Mouse (Mus musculus): Measurements from ENCODE around the gene Mob3c. TPM values are rescaled to one million over a fixed set of nuclear protein-coding genes. Genes with fewer than 3 reads are reported as not detected.

The Mob3c gene
- 1 to 10 TPM; 3.9 TPM for total RNA-seq (2021)

DNA sequence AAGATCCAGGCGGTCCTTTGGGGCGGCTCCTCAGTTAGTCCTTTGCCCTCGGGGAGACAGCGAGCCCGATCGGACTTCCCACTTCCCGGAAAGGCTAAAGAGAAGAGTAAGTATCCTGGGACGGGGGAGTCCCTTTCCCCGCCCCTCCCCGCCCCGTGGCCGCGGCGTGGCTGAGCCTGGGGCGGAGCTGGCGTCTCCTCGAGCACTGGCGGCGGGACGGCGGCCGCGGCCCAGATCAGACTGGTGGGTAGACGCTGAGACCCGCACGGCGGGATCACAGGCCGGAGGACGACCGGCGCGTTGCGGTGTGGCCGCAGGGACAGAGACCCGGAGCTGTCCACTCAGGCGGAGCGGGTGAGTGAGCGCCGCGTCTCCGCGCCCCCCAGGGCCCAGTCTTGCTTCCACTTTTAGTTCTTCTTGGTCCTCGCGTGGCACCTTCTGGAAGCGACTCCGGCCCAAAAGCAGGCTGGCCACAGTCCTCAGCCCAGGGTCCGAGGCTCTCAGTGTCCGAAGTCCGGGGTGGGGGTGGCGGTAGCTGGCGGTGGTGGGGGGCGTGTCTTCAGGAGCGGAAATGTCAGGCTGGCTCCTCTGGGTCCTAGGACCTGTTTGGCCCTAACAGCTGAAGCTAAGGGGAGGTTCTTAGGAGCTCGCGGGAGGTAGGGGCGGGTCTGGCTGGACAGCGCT lies at the start of gene Mob3c:
Gene Mob3c, plus strand, starts transcription at position 205 of the 684 bp plus-strand sequence.
- DNase-seq = peak; percentile 75
- intact Hi-C loops (cut with DNase I) = no loop called here

DNA sequence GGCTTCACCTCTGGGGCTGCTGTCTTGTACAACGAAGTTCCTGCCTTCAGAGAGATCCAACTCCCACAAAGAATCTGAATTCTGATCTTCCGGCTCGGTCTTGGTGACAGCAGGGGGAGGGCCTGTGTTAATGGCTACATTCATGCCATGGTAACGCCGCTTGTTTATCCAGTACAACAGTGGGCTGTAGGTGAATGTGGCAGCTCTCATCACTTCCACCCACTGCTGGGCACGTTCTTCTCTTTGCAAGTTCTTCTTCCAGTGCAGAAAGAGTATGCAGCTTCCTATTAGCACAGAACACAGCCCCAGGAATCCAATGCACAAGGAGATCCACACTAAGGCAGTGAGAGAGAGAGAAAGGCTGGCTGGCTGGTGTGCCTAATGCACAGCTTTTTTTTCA lies 47.6 kb upstream of the Mob3c start:
- DNase-seq = no peak
- intact Hi-C loops (cut with DNase I) = no loop called here

DNA sequence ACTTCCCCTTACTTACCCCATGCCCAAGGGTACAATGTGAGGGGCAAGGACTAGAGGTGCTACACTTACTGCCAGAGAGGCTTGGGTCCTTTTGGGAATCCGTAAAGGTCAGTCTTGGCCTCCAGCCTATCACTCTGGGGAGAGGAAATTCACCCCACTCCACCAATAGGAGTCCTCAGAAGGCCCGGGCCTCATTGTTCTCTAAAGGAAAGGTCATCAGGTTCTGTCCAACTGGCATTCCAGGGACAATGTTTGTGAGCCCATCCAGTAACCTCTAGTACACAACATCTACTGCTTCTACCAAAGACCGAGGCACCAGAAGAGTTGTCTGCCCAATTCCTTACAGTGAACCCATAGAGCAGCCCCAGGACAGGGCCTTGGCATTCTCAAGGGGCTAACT lies 47.0 kb upstream of the Mob3c start, which contains the start of gene Tex38:
Gene Tex38, minus strand, starts transcription at position 101 of the 400 bp plus-strand sequence.
- no peak for DNase-seq
- intact Hi-C loops (cut with DNase I) = no loop called here

DNA sequence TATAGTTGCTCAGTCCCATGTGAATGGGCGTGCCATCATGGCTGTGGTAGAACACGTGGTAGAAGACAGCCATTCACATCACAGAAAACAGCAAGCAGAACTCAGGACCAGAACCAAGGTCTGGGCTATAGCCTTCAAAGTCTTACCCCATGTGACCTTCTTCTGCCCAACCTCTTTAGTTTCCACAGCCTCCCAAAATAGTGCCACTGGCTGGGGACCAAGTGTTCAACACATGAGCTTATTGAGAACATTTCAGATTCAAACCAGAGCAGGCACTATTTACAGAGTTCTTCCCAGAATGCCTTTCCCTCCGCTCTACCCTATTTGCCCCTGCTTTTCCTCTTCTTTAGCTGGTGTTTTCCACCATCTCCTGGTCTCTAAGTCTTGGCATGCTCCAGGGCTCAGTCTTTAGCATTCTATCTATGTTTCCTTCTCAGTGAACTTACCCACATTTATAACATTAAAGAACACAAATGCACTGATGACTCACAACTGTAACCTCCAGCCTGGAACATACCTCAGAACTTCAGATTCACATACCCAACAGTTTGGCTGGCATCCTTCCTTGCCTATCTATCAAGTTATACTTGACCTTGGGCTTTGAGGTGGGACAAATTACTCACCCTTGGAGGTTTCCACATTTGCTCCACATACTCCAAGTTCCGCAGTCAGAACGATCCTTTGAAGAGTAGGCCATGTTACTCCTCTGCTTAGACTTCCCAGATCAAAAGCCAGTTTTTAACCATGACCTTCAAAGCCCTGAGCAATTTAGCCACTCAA lies 45.7 kb upstream of the Mob3c start:
- intact Hi-C loops (cut with DNase I) = no loop called here
- no peak for DNase-seq

DNA sequence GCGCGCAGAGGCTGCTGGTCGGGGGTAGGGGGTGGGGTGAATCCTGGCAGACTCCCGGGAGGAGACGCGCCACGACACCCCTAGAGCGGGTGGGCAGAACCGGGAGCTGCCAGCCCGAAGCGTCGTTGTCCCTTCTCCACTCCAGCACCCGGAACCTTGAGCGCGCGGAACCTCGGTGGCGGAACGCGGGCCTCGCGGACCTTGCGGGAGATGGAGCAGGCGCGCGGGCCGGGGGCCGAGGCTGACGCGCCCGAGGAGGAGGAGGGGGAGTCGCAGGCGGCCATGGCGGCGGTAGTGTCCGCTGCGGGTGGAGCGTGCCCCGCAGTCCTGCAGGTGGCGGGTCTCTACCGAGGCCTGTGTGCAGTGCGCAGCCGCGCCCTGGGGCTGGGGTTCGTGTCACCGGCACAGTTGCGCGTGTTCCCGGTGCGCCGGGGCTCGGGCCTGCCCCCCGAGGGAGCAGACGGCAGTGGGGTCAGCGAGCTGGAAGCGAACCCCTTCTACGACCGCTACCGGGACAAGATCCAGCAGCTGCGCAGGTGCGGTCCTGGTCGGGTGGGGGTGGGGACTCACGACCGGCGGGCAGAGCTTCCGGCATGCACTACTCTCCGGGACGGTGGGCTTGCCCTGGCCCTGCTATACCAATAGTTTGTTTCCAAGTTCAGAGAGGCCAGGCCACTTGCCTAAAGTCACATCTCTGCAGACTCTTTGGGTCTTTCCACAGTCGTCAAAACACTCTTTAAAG lies 43.0 kb upstream of the Mob3c start, which contains the start of gene Atpaf1:
Gene Atpaf1, plus strand, starts transcription at position 44 of the 742 bp plus-strand sequence.
- peak; percentile 78 for DNase-seq
- intact Hi-C loops (cut with DNase I) = no loop called here

DNA sequence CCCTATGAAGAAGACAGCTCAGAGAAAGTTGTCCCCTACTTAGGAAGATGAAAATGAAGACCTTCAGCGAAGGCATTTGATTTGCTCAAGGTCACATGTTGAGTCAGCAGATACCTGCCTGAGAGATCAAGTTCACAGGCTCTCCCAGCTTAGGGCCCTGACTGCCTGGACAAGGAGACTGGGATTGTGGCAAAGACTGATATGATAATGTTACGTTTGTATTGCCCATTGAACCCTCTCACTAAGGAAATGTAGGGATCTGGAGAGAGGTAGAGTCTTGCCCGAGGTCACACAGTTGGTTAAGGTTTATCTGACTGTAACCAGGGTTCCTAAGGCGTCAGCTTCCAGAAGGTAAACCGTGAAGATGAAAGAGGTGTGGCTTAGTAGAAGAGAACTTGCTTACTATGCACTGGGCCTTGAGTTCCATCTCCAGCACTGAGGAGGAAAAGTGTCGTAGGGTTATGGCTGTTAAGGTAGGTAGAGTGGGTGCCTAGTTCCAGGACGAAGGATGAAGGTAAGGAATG lies 42.3 kb upstream of the Mob3c start:
- no peak for DNase-seq
- intact Hi-C loops (cut with DNase I) = no loop called here

DNA sequence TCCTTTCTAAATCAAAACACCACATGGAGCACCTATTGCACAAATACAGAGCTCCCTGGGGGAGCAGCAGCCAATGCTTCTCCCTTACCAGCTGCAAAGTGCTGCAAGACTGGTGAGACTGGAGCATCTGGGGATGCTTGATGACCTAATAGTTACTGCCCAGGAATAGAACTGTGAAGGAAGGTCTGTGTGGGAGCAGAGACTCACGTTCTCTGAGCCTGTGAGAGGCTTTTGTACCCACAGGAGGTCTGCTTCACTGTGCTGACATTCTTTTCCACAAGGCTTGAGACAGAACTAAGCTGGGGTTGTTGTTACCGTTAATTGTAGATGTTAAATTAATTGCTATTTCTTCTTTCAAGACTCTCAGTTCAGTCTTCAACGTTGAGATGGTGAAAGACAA lies 37.0 kb upstream of the Mob3c start:
- no peak for DNase-seq
- intact Hi-C loops (cut with DNase I) = no loop called here

DNA sequence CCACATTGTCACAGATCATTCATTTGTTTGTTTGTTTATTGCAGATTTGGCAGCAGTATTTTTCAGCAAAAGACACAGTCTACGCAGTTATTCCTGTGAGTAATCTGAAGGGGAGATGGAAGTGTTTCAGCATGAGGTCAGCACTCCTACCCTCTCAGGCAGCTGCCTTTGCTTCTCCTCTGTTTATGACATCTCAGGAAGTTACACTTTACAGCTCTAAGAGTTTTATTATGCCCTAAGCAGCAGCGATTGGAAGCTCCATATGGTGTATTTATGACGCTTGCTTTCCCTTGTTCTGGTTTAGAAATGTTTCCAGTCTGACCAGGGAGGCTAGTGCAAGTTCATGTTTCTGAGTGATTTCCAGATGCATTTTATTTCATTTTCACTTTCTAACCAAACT lies 32.5 kb upstream of the Mob3c start:
- DNase-seq = no peak
- intact Hi-C loops (cut with DNase I) = no loop called here

DNA sequence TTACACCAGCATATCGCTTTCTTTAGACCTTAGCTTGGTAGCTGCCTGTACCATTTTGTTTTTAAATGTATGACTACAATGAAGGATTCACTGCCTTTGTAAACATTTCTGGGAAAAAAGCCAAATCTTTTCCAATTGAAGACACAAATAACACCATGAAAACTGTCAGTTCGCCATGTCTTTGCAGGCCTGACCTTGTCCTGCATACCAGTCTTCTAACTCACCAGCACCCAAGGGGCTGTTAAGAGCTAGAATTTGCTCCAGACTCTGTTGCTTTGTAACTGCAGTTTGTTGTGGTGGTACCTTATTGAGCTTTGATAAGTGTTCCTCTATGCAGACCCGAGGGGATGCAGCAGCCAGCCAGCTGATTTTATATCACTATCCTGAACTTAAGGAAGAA lies 27.9 kb upstream of the Mob3c start:
- no peak for DNase-seq
- intact Hi-C loops (cut with DNase I) = no loop called here

DNA sequence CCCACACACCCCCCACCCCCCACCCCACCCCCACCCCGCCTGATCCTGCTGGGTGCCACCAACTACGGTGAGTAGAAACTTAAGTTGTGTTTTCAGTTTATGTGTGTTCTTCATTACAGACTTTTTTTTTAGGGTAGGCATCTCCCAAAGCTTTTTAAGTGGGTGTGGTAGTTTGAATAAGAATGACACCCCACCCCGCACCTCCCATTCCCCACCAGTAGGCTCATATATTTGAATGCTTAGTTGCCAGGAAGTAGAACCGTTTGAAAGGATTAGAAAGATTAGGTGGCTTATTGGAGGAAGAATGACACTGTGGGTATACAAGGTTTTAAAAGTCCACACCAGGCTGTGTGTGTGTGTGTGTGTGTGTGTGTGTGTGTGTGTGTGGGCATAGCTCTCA lies 15.6 kb upstream of the Mob3c start:
- intact Hi-C loops (cut with DNase I) = no loop called here
- no peak for DNase-seq

DNA sequence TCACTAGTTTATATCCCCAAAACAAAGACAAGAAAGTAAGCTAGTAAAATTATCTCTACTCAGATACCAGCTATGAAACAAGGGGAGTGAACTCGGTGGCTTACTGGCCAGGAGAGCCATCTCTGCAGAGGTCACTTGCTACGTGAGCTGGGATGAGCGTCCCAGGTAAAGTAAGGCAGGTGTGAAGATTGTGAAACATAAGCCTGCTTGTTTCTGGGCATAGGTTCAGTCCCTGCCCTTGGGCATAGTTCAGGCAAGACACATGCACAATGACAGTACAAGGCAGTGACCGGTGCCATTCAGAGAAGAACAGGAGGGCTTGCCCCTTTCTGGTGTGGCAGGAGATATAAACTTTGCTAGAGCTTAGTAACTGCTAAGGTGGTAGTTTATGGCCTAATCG lies 12.3 kb upstream of the Mob3c start:
- DNase-seq = no peak
- intact Hi-C loops (cut with DNase I) = no loop called here

DNA sequence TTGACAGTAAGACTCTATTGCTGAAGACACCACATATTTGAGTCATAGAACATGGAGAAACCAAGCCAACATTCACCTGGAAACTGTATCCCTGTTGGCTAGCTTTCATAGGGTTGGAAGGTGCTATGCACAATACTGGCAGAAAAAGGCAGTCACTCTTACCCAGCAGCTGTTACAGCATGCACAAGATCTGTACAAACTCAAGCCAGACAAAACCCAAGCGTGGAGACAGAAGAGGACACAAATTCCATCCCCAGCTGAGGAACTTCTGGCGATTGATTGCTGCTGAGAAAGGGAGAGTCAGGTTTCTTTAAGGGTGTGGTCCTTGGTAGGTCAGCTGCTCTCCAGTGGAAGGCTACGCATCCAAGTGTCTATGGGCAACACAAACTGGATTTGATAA lies 7.7 kb upstream of the Mob3c start:
- DNase-seq = no peak
- intact Hi-C loops (cut with DNase I) = no loop called here

DNA sequence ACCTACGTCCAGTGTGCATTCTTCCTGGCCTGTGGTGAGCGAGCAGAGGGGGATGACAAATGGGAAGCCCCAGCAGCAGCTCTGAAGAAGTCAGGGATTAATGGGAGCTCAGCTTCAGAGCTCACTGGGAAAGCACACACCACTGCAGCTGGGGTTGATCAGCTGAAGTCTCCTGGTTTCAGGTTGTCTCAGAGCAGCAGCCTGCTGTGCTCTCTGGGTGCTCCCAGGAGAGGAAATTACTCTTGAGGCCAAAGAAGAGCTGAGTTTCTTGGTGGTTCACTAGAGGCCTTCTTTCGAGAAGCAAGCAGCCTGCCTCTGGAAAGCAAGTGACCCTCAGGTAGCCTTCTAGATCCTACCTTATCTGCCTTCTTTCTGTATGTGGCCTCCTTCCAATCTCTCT lies 6.9 kb upstream of the Mob3c start:
- DNase-seq = no peak
- intact Hi-C loops (cut with DNase I) = no loop called here

DNA sequence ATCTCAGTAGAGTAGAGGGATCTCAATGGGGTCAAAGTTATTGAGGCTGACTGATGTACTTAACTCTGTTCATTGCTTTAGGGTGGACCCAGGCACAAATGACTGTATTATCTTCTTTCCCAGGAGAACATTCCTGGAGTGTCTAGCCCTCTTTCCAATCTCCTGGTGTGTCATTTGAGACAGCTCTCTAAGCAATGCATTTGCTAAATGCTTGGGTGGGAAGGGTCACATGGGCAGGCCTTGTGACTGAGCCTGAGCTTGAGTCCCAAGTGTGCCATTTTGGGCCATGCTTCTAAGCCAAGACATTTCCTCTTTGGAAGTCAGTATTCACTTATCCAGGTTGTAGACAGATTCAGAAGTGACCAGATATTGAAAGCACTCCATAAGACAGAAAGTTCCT lies 6.5 kb upstream of the Mob3c start:
- no peak for DNase-seq
- intact Hi-C loops (cut with DNase I) = no loop called here

DNA sequence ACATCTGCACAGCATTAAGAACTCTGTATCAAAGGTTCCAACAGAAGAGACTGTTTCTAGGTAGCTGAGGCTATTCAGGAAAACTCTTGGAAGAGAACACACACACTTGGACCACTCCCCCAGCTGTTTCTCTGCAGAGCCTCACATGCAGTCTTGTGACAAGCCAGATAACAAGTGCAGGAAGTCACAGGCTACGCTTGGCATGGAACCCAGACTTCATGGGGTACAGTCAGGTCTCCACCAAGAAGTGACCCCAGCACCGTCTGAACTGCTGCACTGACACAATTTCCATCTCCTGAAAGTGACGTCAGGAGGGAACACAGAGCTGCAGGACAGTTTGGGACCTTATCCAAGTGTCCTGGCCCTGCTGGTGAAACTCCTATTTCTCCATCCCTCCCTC lies 6.0 kb upstream of the Mob3c start:
- intact Hi-C loops (cut with DNase I) = no loop called here
- no peak for DNase-seq

DNA sequence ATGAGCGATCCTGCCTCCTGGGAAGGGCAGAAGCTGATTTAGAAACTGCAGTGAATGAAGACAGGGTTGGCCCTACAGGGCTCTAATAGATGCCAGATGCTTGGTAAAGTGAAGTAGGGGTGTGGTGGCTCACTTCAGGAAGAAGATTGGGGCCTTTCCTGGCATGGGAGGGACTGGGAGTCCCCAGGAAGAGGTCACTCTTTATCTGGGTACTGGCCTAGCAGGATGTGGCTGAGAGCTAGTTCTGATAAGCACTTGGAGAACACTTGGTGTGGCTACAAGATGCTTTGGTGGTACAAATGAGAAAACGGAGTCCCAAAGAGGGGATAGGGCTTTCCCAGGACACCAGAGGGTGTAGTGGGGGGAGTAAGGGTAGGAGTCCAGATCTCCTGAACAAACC lies 3.7 kb upstream of the Mob3c start:
- DNase-seq = no peak

DNA sequence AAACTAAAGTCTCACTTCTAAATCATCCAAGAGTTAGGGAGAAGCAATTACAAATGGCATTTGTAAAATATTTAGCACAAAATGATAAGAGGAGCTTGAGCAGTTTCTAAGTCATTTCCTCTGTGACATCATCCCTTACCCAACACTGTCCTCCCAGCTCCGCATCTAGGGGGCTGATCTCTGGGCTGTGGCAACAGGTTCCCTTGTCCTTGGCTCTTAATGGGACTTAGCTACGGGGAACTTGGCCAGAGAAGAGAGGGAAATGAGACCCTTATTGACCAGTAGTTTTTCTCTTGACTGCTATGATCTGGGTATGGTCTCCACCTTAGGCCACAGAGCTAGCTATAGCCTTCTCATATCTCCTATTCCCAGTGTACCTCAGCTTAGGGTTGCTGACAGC lies 2.6 kb upstream of the Mob3c start:
- intact Hi-C loops (cut with DNase I) = no loop called here
- DNase-seq = no peak

More for the DNA sequence above, 3.7 kb upstream of the Mob3c start:
- intact Hi-C loops (cut with DNase I) = no loop called here

DNA sequence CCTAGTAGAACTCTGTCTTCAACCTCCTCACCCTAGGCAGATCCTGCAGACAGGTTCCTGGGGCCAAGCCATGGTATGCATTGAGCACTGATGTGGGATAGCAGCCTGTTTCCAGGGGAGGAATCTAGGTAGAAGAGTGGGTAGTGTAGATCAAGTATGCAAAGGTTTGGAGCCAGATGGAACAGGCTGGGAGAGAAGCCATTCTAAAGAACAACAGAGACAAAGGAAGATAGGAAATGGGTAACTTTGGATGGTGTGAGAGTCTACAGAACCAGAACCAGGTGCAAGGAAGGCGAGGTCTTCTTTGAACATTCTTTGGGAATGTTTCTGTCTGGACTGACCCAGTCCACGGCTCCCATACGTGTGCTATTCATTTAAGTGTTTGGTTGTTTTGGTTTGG lies 826 bp upstream of the Mob3c start:
- DNase-seq = no peak
- intact Hi-C loops (cut with DNase I) = no loop called here

DNA sequence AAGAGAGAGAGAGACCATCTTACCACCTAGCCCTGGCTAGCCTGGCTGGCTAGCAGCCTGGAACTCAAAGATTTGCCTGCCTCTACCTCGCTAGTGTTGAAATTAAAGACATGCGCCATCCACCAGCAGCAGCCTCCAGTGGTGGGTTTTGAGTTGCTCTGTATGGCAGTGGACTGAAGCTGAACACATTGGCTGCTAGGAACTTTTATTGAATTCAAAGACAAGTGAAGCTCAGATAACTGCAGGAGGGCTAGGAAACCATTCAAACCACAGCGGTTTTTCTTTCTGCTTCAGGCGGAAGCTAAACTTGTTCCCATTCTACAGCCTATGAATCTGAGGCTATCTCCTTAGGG lies 381 bp upstream of the Mob3c start:
- intact Hi-C loops (cut with DNase I) = no loop called here

DNA sequence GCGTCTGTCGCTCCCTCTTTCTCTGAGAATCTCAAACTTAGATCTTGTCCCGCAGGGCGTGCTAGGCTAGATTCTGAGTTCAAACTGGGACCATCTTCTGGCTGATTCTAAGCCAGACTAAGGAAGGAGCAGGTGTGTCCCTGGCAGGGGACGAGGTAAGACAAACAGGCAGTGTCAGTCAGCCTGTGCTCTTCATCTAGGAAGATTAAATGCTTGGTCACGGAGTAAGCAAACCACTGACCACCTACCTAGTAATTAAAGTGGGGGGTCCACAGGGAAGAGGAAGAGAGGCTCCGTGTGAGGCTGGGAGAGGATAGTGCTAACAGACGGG lies 645 bp downstream of the Mob3c start:
- intact Hi-C loops (cut with DNase I) = no loop called here
- no peak for DNase-seq

More for the DNA sequence above, 381 bp upstream of the Mob3c start:
- no peak for DNase-seq

DNA sequence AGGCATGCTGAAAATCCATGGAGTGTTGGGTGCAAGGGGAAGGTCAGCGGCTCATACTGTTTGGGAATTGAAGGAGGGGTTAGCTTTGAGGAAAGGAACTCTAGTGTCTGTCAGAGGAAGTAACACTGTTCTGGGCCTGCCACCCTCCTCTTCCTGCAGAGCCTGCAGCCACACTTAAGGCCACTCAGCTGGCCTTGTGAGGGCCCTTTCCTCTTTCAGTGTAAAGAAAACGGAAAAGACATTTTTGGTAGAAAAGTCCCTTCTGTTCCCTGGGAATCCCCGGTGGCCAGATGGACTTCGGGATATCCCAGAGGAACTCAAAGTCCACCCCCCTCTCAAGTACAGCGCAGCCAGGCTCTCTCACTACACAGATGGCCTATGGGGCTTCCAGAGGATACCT lies 2.6 kb downstream of the Mob3c start:
- intact Hi-C loops (cut with DNase I) = no loop called here
- DNase-seq = no peak

DNA sequence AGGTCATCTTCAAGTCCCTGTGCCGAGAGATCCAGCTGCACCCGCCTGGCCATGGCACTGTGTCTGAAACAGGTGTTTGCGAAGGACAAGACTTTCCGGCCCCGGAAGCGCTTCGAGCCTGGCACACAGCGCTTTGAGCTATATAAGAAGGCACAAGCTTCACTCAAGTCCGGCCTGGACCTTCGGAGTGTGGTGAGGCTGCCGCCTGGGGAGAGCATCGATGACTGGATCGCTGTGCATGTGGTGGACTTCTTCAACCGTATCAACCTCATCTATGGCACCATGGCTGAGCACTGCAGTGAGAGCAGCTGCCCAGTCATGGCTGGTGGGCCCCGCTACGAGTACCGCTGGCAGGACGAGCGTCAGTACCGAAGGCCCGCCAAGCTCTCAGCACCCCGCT lies 3.3 kb downstream of the Mob3c start:
- DNase-seq = no peak
- intact Hi-C loops (cut with DNase I) = no loop called here

Measured in left cerebral cortex, postnatal 4 days (tissue).